Comparison of ENCODE assay signal across 14 mouse cellular contexts in genomic region chr17:11617552-11617951, GRCm38 (mm10).
"Had no signal": no experiment of that assay in that cellular context is flagged by ENCODE, and none has a peak within 500 bp of the region (broad histone marks: within the 10 kb centered on the region; RNA-seq: fewer than 3 reads in every experiment).

No protein-coding gene starts in this region.

- H3K9ac ChIP-seq: liver, embryonic 13.5 days had no signal

- H3K9me3 ChIP-seq: liver, embryonic 13.5 days had no signal

- H3K36me3 ChIP-seq: liver, embryonic 13.5 days had no signal

- H3K27ac ChIP-seq: liver, embryonic 13.5 days; stomach, postnatal 0 days had no signal

- H3K4me2 ChIP-seq: liver, embryonic 13.5 days; midbrain, embryonic 11.5 days had no signal

- H3K27me3 ChIP-seq: liver, embryonic 13.5 days had no signal

- DNase-seq: kidney, adult 9 months; kidney, postnatal 14 days; liver, embryonic 13.5 days; lung, adult 2 months; lung, postnatal 14 days; lung, postnatal 4 days; midbrain, embryonic 14.5 days; right cerebral cortex, postnatal 14 days; right cerebral cortex, postnatal 4 days; thymus, adult 2 months; thymus, postnatal 14 days; thymus, postnatal 4 days had no signal

- H3K4me1 ChIP-seq: liver, embryonic 13.5 days had no signal

- H3K4me3 ChIP-seq: liver, embryonic 13.5 days had no signal
